Mouse (Mus musculus) brain, embryonic 14.5 days (tissue): ENCODE measurements around the gene Mia. TPM values are rescaled to one million over a fixed set of nuclear protein-coding genes. Genes with fewer than 3 reads are reported as not detected.

Experiments used
- DNase-seq: peaks from one replicate; pipeline ENCODE4 v3.0.0-alpha.2; 2011; ENCODE audit warnings: low read depth
- CTCF ChIP-seq: fragments of 200-500 bp; IDR thresholded peaks from 2 replicates; pipeline ENCODE4 v1.5.1; 2012; ENCODE audit warnings: inconsistent platforms, mild to moderate bottlenecking, moderate library complexity, borderline replicate concordance; ENCODE audit not compliant: insufficient read depth, insufficient read length; ENCODE audit errors: extremely low read depth
- POLR2A ChIP-seq: fragments of 200-500 bp; IDR thresholded peaks from 2 replicates; pipeline ENCODE4 v1.6.1; 2012; ENCODE audit warnings: mild to moderate bottlenecking, inconsistent platforms, borderline replicate concordance; ENCODE audit not compliant: poor library complexity, insufficient read depth, insufficient read length, severe bottlenecking; ENCODE audit errors: extremely low read depth
- polyA plus RNA-seq: library from polyadenylated mRNA; depleted of rRNA; stranded (reverse); fragments of >200 nt; gene quantifications from 2 replicates; pipeline ENCODE4 v1.2.3, GENCODE M21; 2012

The Mia gene
- polyA plus RNA-seq, 1 experiment = 14.6 TPM

GRCm38 (mm10) chr7:27203730-27204449 is 22.9 kb upstream of the Mia start:
- DNase-seq = no peak
- TF ChIP-seq CTCF = no peak
- TF ChIP-seq POLR2A = no peak

GRCm38 (mm10) chr7:27198779-27199178 is 17.8 kb upstream of the Mia start:
- TF ChIP-seq POLR2A (no peak), CTCF (no peak)
- no peak for DNase-seq

GRCm38 (mm10) chr7:27198355-27198754 is 17.4 kb upstream of the Mia start:
- TF ChIP-seq POLR2A (no peak), CTCF (no peak)
- DNase-seq = no peak

DNA sequence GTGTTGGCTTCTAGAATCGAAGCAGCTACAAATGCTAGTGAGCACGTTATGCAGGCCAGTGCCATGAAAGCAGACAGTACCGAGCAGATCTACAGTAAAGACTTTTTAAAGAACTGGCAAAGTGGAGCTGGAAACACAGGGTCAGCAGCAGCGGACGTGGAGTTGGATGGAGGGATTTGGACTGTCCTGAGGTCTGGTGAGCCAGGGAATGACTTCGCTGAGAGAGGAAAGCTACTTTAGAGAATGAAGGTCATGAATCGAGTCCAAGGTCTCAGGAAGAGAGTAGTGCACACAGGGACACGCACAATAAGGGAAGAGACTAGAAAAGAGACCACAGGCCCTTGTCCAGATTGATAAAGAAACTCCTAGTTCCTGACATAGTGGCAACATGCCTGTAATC is 16.7 kb upstream of the Mia start:
- TF ChIP-seq POLR2A (no peak), CTCF (no peak)
- DNase-seq = no peak

DNA sequence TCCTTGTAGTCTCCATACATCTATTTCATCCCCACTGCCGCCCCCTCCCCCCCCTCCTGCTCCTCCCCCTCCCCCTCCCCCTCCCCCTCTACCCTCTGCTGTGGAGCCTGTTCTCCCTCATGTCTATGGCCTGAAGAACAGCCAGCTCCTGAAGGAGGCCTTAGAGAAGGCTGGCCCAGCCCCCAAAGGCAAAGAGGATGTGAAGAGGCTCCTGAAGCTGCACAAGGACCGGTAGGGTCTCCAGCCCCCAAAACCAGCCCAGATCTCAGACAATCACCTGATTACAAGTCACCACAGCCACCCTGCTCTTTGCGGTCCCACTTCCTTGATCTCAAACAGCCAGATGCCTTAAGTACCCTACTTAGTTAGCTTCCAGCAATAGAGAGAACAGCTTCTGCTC is 16.2 kb upstream of the Mia start:
- no peak for TF ChIP-seq CTCF
- no peak for TF ChIP-seq POLR2A
- DNase-seq = no peak

DNA sequence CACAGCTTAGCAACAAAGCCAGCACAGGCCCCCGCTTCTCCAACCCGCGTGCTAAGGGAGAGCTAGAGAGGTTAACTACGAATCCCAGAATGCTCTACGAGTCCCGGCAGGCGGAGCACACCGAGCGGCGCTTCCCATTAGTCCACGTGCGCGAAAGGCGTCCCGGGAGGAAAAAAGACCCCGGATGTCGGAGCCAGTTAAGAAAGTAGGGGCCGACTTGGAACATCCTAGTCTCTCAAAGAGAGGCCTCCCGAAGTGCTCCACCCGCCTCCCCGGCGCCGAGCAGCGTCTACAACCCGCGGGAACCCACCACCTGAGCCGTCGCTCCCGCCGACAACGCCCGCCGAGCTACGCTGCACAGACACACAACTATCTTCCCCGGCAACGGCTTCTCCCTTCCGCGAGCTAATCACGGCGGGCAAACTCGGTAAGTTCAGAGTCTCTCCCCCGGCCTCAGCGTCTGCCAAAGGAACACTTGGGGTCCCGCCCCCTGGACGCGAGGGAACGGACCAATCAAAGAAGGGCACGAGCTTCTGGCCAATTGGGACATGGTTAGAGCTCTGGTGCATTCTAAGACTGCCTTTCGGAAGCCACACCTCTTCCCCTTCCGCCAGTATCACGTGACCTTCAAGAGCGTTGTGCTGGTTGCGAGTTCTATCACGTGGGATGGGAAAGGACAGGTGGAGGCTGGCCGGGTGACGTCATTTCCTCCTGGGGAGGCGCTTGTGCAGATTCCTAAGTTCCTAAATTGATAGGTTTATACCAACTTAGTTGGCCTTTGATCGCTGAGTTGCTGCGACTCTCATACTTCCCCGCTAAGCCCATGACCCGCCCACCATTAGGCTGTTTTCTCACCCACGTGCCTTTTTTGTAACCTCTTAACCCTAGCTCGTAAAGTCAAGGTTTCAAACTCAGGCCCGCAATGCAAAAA is 15.0 kb upstream of the Mia start, which contains the start of the genes BC024978 and Snrpa:
Gene BC024978 (plus strand): TSS at position 101 of the 931 bp plus-strand sequence.
Gene Snrpa (minus strand): TSS at position 591 of the 931 bp plus-strand sequence.
- TF ChIP-seq POLR2A = peak; percentile 35; the same call in 1 of the 2 replicates
- TF ChIP-seq CTCF = no peak
- DNase-seq = peak; percentile 100

GRCm38 (mm10) chr7:27193731-27194130 is 12.8 kb upstream of the Mia start:
- TF ChIP-seq POLR2A = no peak
- TF ChIP-seq CTCF = no peak
- no peak for DNase-seq

GRCm38 (mm10) chr7:27192434-27192833 is 11.5 kb upstream of the Mia start:
- DNase-seq = no peak
- TF ChIP-seq POLR2A (no peak), CTCF (no peak)

DNA sequence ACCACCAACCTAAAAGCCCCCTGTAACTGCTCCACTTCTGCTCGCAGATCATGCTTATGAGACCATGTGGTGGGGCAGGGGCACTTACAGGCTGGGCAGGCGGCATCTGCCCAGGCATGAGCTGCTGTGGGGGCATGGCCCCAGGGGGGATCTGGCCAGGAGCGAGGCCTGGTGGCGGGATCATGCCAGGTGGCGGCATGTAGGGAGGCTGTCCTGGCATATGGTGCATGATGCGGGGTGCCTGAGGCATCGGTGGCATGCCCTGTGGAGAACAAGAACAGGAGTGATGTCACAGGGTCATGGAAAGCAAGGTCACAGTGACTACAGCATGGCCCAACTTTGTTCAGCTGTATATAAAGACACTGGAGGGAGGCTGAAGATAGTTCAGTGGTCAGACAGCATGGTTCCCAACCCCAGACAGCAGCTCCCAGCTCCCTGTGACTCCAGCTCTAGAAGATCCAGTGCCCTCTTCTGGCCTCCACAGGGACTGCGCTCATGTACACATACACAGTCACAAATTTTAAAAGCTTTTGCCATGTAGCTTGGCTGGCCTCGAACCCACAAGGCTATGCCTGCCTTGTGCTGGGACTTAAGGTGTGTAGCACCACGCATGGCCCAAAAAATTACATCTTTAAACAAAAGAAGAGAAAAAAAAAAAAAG is 8.4 kb upstream of the Mia start:
- no peak for DNase-seq

GRCm38 (mm10) chr7:27185986-27186385 is 5.0 kb upstream of the Mia start:
- TF ChIP-seq CTCF (no peak), POLR2A (no peak)
- DNase-seq = no peak

More for the DNA sequence above, 8.4 kb upstream of the Mia start:
- TF ChIP-seq CTCF = peak; percentile 36; the same call in 1 of the 2 replicates
- TF ChIP-seq POLR2A = no peak

GRCm38 (mm10) chr7:27184964-27185363 is 4.0 kb upstream of the Mia start:
- peak; percentile 40 for DNase-seq
- TF ChIP-seq CTCF (peak; percentile 73), POLR2A (no peak)
